Mouse (Mus musculus) cerebellum, postnatal 25 days (tissue): ENCODE measurements around the gene Defb26.

Experiments used
- DNase-seq, 2 experiments: peaks; one replicate each; pipeline ENCODE4 v3.0.0; 2021; ENCODE audit warnings: mixed read lengths in 2 of 2

Defb26 gene

GRCm38 (mm10) chr2:152464570-152465150 lies 46.8 kb downstream of the Defb26 start, which contains the start of gene Defb23:
Defb23 (minus strand) TSS chr2:152464620.
- no peak for DNase-seq

- DNase-seq = no peak
Observed at GRCm38 (mm10) chr2:152459241-152459640, 52.3 kb downstream of the Defb26 start.
